Mouse (Mus musculus) cerebellum, adult 2 months (tissue): ENCODE measurements around the gene Golt1a. TPM values are rescaled to one million over a fixed set of nuclear protein-coding genes. Genes with fewer than 3 reads are reported as not detected.

Experiments used
- DNase-seq, 2 experiments: peaks; one replicate each; pipeline ENCODE4 v3.0.0; 2021
- H3K27ac ChIP-seq: fragments of 200-500 bp; 2 replicates; pipeline ENCODE4 v1.5.1; 2012; ENCODE audit warnings: low read length, control low read depth, inconsistent platforms; ENCODE audit not compliant: insufficient read depth
- H3K27me3 ChIP-seq: fragments of 200-500 bp; 2 replicates; pipeline ENCODE4 v1.6.1; 2012; ENCODE audit warnings: inconsistent platforms, mild to moderate bottlenecking, low read length, moderate library complexity; ENCODE audit not compliant: control insufficient read depth, insufficient read depth
- H3K4me1 ChIP-seq: fragments of 200-500 bp; 2 replicates; pipeline ENCODE4 v1.6.1; 2011; ENCODE audit warnings: low read length; ENCODE audit not compliant: control insufficient read depth, insufficient read depth
- H3K4me3 ChIP-seq: fragments of 200-500 bp; replicated peaks from 2 replicates; pipeline ENCODE3; 2011; ENCODE audit warnings: mild to moderate bottlenecking, low read depth, low read length, control low read depth; ENCODE audit not compliant: insufficient read depth
- CTCF ChIP-seq: fragments of 200-500 bp; IDR thresholded peaks from 2 replicates; pipeline ENCODE4 v1.5.1; 2011; ENCODE audit warnings: low read depth, mild to moderate bottlenecking, control low read depth, low read length, moderate library complexity, borderline replicate concordance; ENCODE audit not compliant: insufficient read depth
- POLR2A ChIP-seq: fragments of 200-500 bp; IDR thresholded peaks from 2 replicates; pipeline ENCODE4 v1.6.1; 2011; ENCODE audit warnings: low read length, control low read depth, borderline replicate concordance; ENCODE audit not compliant: insufficient read depth
- WGBS: fragments of 180-500 bp; shearing (Covaris S2); methylation state at CpG from one replicate; pipeline ENCODE4 v1.1.7; 2018; 5-methylcytosine and 5-hydroxymethylcytosine counted together
- polyA plus RNA-seq: library from polyadenylated mRNA; depleted of rRNA; stranded (reverse); fragments of >200 nt; gene quantifications from 2 replicates; pipeline ENCODE4 v1.2.3, GENCODE M21; 2012; rRNA removed

Gene Golt1a
- polyA plus RNA-seq = not detected in 2 replicates

- 76% methylated on average over 14 of the region's 14 CpGs for WGBS
- TF ChIP-seq POLR2A = no peak
- no peak for TF ChIP-seq CTCF
- Histone ChIP-seq H3K27me3 (no peaks in the 10 kb centered on the region), H3K4me3 (no peak within 1 kb of the TSS), H3K27ac (no peak within 1 kb of the TSS), H3K4me1 (no peaks in the 10 kb centered on the region)
- no peak for DNase-seq
Observed at GRCm38 (mm10) chr1:133309652-133310267, at the start of gene Golt1a. TSS of gene Golt1a (plus strand) at chr1:133309800.

GRCm38 (mm10) chr1:133262628-133263027 is 47.0 kb upstream of the Golt1a start:
- H3K27me3 ChIP-seq = no peaks in the 10 kb centered on the region
- H3K27ac ChIP-seq = no peak overlapping the region
- no peak for DNase-seq
- H3K4me1 ChIP-seq = no peaks in the 10 kb centered on the region
- no peak overlapping the region for H3K4me3 ChIP-seq
- 85% methylated on average over 6 of the region's 6 CpGs for WGBS
- TF ChIP-seq POLR2A (no peak), CTCF (no peak)

- no peaks in the 10 kb centered on the region for H3K27me3 ChIP-seq
- TF ChIP-seq POLR2A (no peak), CTCF (no peak)
- H3K4me1 ChIP-seq = no peaks in the 10 kb centered on the region
- DNase-seq = peak in 1 of 2 experiments; percentile 20
- 36% methylated on average over 7 of the region's 7 CpGs for WGBS
- H3K27ac ChIP-seq = no peak overlapping the region
- H3K4me3 ChIP-seq = no peak overlapping the region
Observed at GRCm38 (mm10) chr1:133263134-133263533, 46.5 kb upstream of the Golt1a start.

GRCm38 (mm10) chr1:133264367-133264766 is 45.2 kb upstream of the Golt1a start:
- Histone ChIP-seq H3K4me3 (no peak overlapping the region), H3K27me3 (no peaks in the 10 kb centered on the region), H3K27ac (no peak overlapping the region), H3K4me1 (no peaks in the 10 kb centered on the region)
- no peak for DNase-seq
- TF ChIP-seq CTCF (no peak), POLR2A (no peak)
- 69% methylated on average over 12 of the region's 12 CpGs for WGBS

- Histone ChIP-seq H3K27ac (no peak overlapping the region), H3K4me3 (no peak overlapping the region), H3K27me3 (no peaks in the 10 kb centered on the region), H3K4me1 (no peaks in the 10 kb centered on the region)
- DNase-seq = no peak
- TF ChIP-seq CTCF (no peak), POLR2A (no peak)
- 89% methylated on average over 11 of the region's 11 CpGs for WGBS
Observed at GRCm38 (mm10) chr1:133265114-133265766, 44.4 kb upstream of the Golt1a start.

- H3K27me3 ChIP-seq = no peaks in the 10 kb centered on the region
- 82% methylated on average over 3 of the region's 3 CpGs for WGBS
- no peak for TF ChIP-seq CTCF
- no peak for TF ChIP-seq POLR2A
- no peak overlapping the region for H3K27ac ChIP-seq
- H3K4me3 ChIP-seq = no peak overlapping the region
- DNase-seq = no peak
- no peaks in the 10 kb centered on the region for H3K4me1 ChIP-seq
Observed at GRCm38 (mm10) chr1:133267094-133267493, 42.5 kb upstream of the Golt1a start.

- 60% methylated on average over 10 of the region's 10 CpGs for WGBS
- H3K4me1 ChIP-seq = no peaks in the 10 kb centered on the region
- H3K27me3 ChIP-seq = no peaks in the 10 kb centered on the region
- DNase-seq = peak in 1 of 2 experiments; percentile 53
- no peak overlapping the region for H3K4me3 ChIP-seq
- TF ChIP-seq POLR2A (no peak), CTCF (no peak)
- H3K27ac ChIP-seq = peak overlapping the region; percentile 3; the same call in 1 of the 2 replicates
Observed at GRCm38 (mm10) chr1:133267813-133268492, 41.6 kb upstream of the Golt1a start.
